Mouse (Mus musculus) stomach, postnatal 0 days (tissue): Measurements from ENCODE around the gene Mvb12a.

ENCODE experiments used
- CTCF ChIP-seq: IDR thresholded peaks from 2 replicates; pipeline ENCODE4 v1.5.1; 2016; ENCODE audit warnings: antibody characterized with exemption, low read depth, mild to moderate bottlenecking, moderate library complexity
- EP300 ChIP-seq: optimal IDR thresholded peaks from 2 replicates; pipeline ENCODE3; 2016; ENCODE audit warnings: antibody characterized with exemption

GRCm38 (mm10) chr8:71572847-71573633 is 30.3 kb downstream of the Mvb12a start:
- no peak for TF ChIP-seq CTCF
- TF ChIP-seq EP300, result no peak
